Mouse (Mus musculus) heart, adult 9 months (tissue): ENCODE measurements around the gene Rbm20.

Source experiments
- DNase-seq, 2 experiments: peaks; one replicate each; pipeline ENCODE4 v3.0.0; 2022; ENCODE audit warnings: low spot score in 2 of 2

Gene Rbm20

DNA sequence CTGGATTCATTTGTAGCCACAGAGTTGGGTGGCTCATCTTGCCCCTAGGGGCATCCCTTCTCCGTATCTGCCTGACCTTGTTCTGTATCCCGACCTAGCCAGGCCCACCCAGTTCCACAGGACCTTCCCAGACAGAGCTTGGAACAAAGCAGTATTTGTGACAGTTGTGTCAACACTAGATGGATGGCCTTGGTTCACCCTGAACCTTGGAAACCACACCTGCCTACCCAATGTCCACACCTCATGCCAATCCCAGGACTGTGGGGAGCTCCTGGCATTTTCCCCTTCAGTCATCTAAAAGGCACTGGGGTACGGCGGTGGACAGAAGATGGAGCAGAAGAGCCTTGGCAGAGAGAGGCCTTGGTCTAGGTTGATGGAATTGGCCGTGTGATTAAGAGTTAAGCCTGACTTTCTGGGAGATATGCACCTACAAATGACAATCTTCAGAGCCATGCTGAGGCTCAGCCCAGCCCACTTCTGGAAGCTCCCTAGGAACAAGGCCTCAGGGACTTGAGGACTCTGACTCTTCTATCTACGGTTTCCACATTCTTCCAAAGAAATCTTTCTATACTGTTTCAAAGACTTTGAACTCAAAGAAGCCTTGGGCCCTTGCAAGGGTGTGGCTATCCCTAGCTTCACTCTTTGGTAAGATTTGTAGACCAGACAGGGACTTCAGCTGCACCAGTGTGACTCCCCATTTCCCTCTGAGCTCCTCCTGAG is 196.0 kb downstream of the Rbm20 start:
- DNase-seq: no peak

DNA sequence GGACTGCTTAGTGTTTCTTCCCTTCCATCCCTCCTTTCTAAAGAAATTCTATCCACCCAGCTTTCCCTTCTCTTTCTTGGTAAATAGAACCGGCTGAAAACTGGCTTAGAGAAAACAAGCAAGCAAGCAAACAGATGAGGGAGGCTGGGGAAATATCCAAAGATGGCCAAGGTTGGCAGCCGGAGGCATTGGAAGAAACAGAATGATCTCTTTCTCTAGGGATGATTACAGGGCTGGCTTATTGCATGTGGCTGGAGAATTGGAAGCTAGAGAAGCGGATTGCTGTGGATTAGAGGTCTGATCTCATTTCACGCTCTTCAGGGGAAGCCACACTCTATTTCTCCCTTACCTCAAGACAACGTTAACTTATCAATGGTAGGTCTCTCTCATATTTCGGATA is 198.1 kb downstream of the Rbm20 start:
- no peak for DNase-seq

- no peak for DNase-seq
Observed at GRCm38 (mm10) chr19:53877779-53878178, 200.7 kb downstream of the Rbm20 start.

DNA sequence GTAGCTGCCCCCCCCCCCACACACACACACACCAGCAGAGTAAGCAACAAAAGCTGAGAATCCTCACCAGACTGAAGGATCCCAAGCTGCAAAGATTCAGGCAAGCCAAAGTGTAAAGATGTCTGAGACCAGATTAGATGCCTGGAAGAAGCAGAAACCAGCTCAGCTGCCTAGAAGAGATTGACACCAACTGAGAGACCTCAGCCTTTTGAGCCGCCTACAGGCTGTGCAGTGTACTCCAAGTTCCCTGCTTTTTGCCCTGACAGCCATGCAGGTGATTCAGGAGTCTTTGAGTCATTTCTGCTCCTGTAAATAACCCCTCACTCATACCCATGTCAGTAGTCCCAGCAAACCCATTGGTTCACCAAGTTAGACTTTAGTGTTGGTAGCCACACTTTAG is 203.4 kb downstream of the Rbm20 start:
- DNase-seq: no peak

- DNase-seq: no peak
Observed at GRCm38 (mm10) chr19:53881786-53882185, 204.7 kb downstream of the Rbm20 start.

DNA sequence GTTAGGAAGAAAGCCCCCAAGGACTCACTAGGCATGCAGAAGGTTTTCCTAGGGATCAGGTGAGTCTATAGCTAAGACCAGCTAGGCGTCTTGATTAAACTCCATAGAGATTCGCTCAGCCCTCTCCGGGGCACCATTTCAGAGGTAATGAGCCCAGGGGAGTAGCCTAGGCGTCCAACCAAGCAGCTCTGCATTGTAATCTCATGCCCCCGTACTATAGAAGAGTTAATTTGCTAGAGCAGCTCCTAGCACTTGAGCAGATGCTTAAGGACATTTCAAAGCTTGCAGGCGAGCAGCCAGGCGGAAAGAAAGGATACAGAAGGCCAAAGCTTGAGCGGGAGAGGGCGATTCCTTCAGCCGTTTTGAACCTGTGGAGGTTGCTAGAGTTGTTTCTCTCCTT is 208.3 kb downstream of the Rbm20 start:
- no peak for DNase-seq

- no peak for DNase-seq
Observed at GRCm38 (mm10) chr19:53886576-53887370, 209.7 kb downstream of the Rbm20 start.

- no peak for DNase-seq
Observed at GRCm38 (mm10) chr19:53887822-53888221, 210.7 kb downstream of the Rbm20 start.

DNA sequence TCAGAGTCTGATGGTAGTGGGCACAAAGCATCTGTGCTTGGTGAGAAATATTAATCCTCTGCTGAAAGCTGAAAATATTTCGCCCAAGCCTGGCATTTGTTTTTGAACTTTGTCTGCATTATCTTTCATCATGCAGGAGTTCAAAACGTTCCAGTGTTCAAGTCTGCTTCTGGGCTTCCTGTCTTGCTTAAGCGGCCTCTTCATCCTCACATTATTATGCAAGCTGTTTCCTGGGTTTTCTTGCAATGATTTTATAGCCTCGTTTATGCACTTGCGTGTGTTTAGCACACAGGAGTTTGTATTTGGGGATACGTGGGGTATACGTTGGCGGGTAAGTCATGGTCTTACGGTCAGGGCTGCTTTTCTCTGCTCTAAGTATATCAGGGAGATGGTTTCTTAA is 211.2 kb downstream of the Rbm20 start:
- DNase-seq: no peak

DNA sequence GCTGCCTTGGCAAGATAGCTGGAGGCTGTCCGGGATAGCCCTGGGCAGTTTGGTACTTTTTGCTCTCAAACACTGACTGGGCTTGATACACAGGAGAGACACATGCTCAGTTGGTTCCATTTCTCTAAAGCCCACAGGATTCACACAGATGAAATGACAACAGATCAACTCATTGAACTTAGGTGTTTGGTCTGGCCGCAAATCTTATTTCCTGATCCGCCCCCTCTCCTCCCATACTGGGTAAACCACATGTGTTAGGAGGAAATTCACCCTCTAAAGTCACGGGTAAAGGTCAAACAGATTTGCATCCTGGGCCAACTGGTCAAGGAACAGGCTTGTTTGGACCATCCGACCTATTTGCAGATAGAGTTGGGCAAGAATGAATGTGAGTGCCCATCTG is 212.4 kb downstream of the Rbm20 start:
- no peak for DNase-seq

- no peak for DNase-seq
Observed at GRCm38 (mm10) chr19:53890274-53890673, 213.2 kb downstream of the Rbm20 start.

GRCm38 (mm10) chr19:53890781-53891251 is 213.7 kb downstream of the Rbm20 start:
- peak; percentile 53 to 71 for DNase-seq

DNA sequence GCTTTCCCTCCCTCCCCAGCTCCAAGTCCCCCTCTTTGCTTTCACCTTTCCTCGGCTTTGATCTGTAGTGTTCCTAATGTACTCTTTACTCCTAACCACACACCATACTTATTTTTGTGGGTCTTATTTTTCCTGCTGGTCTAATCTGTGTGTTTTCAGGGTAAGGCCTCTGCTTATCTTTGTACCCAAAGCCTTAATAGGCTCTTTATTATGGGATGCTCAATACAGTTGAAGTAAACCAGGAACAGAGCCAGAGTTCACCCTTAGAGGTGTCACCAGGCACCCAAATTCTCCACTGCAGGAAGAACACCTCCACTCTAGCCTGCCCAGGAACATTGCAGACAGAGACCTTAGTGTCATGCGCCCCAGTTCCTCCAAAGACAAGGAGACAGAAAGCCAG is 214.5 kb downstream of the Rbm20 start:
- no peak for DNase-seq

DNA sequence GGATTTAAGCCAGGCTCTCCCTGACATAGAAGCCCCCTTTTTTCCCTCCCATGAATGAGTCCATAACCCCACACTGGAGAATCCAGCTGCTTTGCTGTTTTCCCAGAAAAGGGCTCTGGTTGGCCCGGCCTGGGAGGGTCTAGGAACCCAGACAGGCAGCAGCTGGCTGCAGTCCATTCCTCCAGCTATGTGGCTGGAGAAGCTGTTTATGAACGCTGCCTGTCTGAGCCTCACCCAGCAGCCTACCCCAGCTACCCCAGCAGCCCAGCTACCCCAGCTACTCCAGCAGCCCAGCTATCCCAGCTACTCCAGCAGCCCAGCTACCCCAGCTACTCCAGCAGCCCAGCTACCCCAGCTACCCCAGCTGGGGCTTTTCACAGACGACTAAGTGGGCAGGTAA is 215.0 kb downstream of the Rbm20 start, which contains the start of gene Pdcd4:
Pdcd4 (plus strand) TSS at position 171 of the 400 bp plus-strand sequence.
- DNase-seq: no peak

DNA sequence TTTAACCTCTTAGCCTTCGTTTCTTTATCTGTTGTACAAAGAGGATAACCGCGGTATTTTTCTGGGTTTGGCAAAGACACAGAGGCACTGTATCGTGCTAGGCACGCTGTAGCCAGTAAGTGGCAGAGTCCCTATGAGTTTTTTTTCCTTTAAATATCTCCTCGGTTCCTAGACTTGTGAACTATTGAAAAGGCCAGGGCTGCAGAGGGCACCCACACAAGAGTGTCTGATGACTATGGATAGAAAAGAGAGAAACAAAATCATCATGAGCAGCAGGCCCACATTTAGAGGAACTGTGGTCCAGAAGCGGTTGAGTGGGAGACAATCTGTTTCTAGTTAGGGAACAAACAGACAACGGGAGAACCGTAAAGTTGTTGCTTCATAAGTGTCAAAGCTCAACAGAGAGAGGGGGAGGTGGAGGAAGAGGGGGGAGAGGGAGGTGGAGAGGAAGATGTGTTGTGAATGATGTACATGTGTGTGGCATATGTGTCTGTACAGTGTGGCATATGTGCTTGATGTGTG is 215.8 kb downstream of the Rbm20 start:
- no peak for DNase-seq

- DNase-seq: peak; percentile 69 to 72
Observed at GRCm38 (mm10) chr19:53893711-53894171, 216.6 kb downstream of the Rbm20 start.

- DNase-seq: peak; percentile 47 to 53
Observed at GRCm38 (mm10) chr19:53894538-53895121, 217.5 kb downstream of the Rbm20 start.

DNA sequence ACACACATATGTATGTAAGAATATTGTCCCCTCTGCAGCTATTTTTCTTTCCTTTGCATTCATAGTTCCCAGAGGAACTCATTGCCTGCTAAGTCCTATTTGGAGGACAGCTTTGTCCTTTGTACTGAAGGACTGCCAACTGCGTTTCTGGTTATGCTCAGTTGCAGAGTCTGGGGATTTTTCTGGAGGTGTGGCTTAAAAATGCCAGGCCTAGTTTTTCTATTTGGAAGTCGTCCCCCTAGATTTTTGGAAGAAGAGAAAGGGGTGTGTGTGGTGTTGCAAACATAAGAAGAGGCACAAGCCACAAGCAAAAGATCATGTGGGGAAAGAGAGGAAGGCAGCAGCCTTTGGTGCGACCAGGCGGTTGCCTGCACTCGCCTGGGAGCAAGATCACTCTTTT is 220.9 kb downstream of the Rbm20 start:
- peak in 1 of 2 experiments; percentile 54 for DNase-seq

- peak in 1 of 2 experiments; percentile 48 for DNase-seq
Observed at GRCm38 (mm10) chr19:53898498-53898897, 221.4 kb downstream of the Rbm20 start.

DNA sequence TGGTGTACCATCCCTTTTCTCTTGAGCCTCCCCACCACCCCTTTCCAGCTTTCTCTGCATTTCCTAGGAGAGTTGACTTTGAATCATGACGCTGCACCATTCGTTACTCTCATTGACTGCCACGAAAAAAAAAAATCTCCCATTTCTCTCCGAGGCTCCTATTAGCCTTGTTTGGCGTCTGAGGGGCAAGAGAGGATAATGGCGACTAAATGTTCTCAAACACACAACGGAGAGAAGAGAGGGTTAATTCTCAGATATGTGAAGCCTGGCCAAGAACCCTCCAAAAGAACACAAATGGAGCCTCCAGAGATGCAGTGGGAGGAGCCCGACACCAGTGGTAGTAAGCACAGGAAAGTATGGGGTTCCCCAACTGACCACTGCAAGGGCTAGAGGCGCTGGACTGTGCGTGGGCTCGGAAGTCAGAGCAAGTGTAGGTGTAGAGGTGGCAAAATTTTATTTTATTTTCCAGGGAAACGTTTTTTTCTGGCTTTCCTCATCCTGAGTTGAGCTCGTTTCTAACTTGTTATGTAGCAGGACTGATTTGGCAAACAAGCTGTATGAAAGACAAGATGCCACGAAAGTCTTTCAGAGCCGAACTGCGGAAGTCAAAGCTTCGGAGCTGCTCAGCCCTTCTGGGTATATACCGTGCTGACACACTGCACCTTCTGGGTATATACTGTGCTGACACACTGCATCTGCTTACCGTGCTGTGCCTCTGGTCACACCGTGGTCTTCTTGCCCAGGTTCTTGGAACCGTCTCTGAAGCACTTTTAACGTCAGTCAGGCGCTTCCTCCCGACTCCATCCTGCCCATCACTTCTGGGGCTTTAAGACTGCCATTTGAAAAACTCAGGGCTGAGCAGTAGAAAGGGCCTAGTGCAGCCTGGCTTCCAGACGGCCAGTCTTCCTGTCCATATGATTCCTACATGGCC is 222.1 kb downstream of the Rbm20 start:
- no peak for DNase-seq
